Mouse (Mus musculus): Measurements from ENCODE around the gene Grin2c.

- TF ChIP-seq CTCF (IDR thresholded peaks at IDR 0.05; ENCODE audit: borderline replicate concordance, extremely low read depth, insufficient read depth, insufficient read length) (no peak), POLR2A (IDR thresholded peaks at IDR 0.05; ENCODE audit: borderline replicate concordance, extremely low read depth, insufficient read depth, insufficient read length, poor library complexity, severe bottlenecking) (no peak)
Measured at GRCm38 (mm10) chr11:115209958-115210357, 57.1 kb downstream of the Grin2c start.
